Mouse (Mus musculus) mammary gland, adult 2 months (tissue): Measurements from ENCODE around the gene Eomes. TPM values are rescaled to one million over a fixed set of nuclear protein-coding genes. Genes with fewer than 3 reads are reported as not detected.

Source experiments
- polyA plus RNA-seq: library from polyadenylated mRNA; depleted of rRNA; stranded (reverse); fragments of >200 nt; gene quantifications from 2 replicates; pipeline ENCODE4 v1.2.3, GENCODE M21; 2012; ENCODE audit warnings: low replicate concordance; rRNA removed

Gene Eomes
- 1.1 and 8.2 TPM in 2 replicates for polyA plus RNA-seq

GRCm38 (mm10) chr9:118477961-118478360 lies at the start of gene Eomes:
Eomes (plus strand) TSS chr9:118478212.

GRCm38 (mm10) chr9:118506020-118506403 lies 28.0 kb downstream of the Eomes start, which contains the start of gene Golga4:
Golga4 (plus strand) TSS chr9:118506267.

Other genes with a start within 250 kb of the Eomes start
- 6.2 and 14.0 TPM in 2 replicates for gene Golga4, start 28.1 kb downstream of the Eomes start, polyA plus RNA-seq
- gene Itga9, start 128.5 kb downstream of the Eomes start, polyA plus RNA-seq: 10.1 and 20.0 TPM in 2 replicates